Mouse (Mus musculus): ENCODE measurements around the gene Ldlrap1.

The Ldlrap1 gene

DNA sequence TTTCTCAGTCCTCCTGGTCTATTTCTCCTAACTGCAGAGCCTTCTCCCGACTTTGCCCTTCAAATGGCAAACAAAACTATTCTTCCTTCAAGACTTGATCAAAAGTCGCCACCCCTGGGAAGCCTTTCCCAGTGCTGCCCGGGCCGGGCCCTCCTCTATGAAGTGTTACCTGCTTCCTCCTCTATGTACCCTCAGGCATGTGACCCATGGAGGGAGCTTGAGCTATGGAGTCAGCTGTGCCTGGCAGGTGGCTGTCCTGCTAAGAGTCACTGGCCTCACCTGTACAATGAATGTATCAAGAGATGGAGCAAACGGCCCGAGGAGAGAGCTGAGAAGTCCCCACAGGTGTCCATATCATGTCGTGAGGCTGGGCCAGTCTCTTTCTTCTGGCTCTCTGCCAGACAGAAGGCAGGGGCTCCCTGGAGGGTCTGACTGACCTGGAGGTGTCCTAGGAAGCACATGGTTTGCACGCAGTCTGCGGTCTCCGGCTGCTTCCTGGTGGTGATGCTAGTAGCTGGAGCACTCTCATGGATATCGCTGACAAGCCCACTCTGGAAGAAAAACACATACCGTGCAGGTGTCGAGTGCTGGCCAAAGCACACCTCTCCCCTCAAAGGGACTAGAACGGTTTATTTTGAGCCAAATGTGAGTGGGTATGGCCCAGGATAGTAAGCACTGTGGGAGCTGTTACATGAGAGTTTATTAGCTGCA lies 7.6 kb upstream of the Ldlrap1 start:
- DNase-seq (ENCODE audit: low spot score in 2 of 2), result no peak

DNA sequence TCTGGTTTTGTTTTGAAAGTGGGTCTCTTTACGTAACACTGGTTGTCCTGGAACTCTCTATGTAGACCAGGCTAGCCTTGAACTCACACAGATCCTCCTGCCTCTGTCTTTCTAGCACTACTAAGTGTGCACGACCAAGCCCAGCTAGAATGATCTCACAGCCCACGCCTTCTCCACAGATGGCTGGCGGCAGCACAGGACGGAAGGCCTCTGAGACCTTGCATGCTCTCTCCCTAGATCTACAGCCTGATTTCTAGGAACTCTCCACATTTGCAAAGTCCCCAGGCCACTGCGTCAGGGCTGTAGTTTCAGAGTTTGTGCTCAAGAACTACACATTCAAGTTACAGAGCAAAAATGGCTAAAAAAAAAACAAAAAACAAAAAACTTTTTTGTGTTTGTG lies 6.3 kb upstream of the Ldlrap1 start:
- no peak for DNase-seq (ENCODE audit: low spot score in 2 of 2)

DNA sequence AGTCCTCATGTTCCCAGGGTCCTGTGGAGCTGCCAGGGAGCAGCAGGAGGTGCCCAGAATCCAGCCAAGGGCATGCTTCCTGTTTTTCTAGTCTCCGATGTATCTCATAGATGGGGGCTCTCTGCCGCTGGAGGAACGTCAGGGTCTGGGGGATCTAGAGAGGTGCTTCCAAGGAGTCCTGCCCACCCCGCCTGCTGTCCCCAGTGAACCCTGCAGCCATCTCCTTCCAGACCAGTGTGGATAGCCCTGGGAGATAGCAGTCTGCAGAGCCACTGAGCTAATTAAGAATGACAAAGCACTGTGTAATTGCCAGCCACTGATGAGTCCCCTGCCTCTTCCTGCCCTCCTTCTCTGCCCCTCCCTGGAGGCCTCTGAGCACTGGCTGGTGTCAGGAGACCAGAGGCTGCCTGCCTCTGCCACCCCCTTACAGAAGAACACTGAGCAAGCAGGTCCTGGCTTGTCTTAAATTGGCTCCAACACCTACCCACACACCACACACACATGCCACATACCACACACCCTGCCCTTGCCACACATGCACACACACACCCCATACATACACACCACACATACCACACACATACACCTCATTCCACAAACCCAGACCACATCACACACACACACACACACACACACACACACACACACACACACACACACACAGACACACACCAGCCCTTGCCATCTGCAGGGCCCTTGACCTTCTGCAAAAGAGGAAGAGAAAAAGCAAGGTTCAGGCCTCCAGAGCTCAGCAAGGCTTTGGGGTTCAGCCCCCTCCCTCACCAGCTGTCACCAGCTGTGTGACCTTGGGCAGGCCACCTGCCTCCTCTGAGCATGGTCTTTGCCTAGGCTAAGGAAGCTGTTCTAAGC lies 5.2 kb upstream of the Ldlrap1 start:
- DNase-seq (ENCODE audit: low spot score in 2 of 2), result no peak

DNA sequence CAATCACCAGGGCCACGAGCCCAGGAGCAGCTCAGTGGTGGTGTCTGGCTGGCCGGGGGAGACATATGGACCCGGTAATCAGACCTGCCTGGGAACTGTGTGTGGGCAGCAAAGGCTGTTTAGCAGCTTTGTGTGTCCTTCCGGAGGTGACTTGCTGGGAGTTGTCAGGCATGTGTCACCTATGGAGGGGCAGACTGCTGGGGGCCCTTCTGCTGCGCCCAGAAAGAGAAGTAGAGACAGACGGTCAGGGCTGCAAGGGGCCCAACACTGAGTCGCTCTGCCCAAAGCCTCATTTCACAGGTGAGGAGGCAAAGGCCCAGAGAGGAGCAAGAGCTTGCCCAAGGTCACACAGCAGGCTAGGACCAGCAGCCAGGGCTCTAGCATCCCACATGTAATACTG lies 2.1 kb upstream of the Ldlrap1 start:
- no peak for DNase-seq (ENCODE audit: low spot score in 2 of 2)

GRCm38 (mm10) chr4:134769081-134769811 lies 1.4 kb upstream of the Ldlrap1 start:
- no peak for DNase-seq (ENCODE audit: low spot score in 2 of 2)

GRCm38 (mm10) chr4:134768226-134768888 lies 533 bp upstream of the Ldlrap1 start:
- no peak for DNase-seq (ENCODE audit: low spot score in 2 of 2)

- DNase-seq (ENCODE audit: low spot score in 2 of 2), result no peak
Observed at GRCm38 (mm10) chr4:134766904-134767425, 859 bp downstream of the Ldlrap1 start.

DNA sequence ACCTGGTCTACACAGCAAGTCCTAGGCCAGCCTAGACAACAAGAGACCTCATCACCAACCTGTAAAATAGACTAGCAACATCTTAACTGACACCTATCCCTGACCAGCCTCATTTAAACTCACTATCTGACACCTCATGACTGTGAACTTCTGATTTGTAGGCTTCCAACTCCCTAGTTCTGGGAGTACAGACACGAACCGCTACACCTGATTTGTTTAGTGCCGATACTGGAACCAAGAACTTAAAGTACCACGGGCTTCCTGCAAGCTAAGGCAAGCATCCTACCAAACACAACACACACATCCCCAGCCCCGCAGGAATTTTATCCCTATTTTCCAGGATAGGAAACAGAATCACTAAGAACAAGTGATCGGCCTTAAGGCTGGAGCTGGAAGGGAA lies 1.5 kb downstream of the Ldlrap1 start:
- no peak for DNase-seq (ENCODE audit: low spot score in 2 of 2)

- DNase-seq (ENCODE audit: low spot score in 2 of 2), result no peak
Observed at GRCm38 (mm10) chr4:134764333-134764732, 3.5 kb downstream of the Ldlrap1 start.

GRCm38 (mm10) chr4:134762360-134762759 lies 5.5 kb downstream of the Ldlrap1 start:
- no peak for DNase-seq (ENCODE audit: low spot score in 2 of 2)

- DNase-seq (ENCODE audit: low spot score in 2 of 2), result no peak
Observed at GRCm38 (mm10) chr4:134760793-134761201, 7.0 kb downstream of the Ldlrap1 start.

- no peak for DNase-seq (ENCODE audit: low spot score in 2 of 2)
Observed at GRCm38 (mm10) chr4:134760281-134760680, 7.5 kb downstream of the Ldlrap1 start.

- DNase-seq (ENCODE audit: low spot score in 2 of 2), result no peak
Observed at GRCm38 (mm10) chr4:134759564-134759963, 8.3 kb downstream of the Ldlrap1 start.

DNA sequence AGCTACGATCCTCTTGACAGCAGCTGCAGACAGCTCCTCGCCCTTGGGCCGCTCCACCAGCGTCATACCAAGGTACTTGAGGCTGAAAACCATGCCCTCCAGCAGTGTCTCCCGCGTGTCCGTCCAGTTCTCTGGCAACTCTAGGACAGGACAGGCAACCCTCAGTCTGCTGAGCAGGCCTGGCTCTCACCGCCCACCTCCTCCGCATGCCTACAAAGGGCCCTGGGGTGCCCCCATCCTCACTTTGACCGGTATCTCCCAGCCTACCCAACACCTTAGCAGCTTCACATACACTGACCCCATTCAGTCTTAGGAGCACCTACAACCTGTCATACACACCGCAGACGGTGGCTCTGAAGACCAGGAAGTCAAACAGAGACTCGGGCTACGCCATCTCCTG lies 8.9 kb downstream of the Ldlrap1 start:
- no peak for DNase-seq (ENCODE audit: low spot score in 2 of 2)

DNA sequence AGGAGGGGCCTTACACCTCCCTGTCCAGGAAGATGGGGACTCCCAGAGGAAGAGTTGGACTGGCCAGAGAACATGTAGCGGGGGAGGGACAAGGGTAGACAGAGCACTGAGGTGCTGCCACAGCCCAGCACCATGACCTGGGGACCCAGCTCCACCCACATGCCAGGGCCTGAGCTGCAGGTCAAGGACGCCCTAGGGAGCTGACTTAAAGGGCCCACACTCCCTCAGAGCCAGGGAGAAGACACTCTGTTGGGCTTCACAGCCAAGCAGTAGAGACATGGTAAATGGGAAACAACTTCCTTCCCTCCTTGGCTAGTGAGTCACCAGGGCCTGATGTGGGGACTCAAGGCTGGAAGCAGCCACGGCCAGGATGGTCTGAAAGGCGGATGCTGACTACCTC lies 9.5 kb downstream of the Ldlrap1 start:
- DNase-seq (ENCODE audit: low spot score in 2 of 2), result no peak

GRCm38 (mm10) chr4:134756953-134757352 lies 10.9 kb downstream of the Ldlrap1 start:
- no peak for DNase-seq (ENCODE audit: low spot score in 2 of 2)

- no peak for DNase-seq (ENCODE audit: low spot score in 2 of 2)
Observed at GRCm38 (mm10) chr4:134754941-134755340, 12.9 kb downstream of the Ldlrap1 start.

- no peak for DNase-seq (ENCODE audit: low spot score in 2 of 2)
Observed at GRCm38 (mm10) chr4:134754371-134754770, 13.5 kb downstream of the Ldlrap1 start.

GRCm38 (mm10) chr4:134753516-134754261 lies 14.1 kb downstream of the Ldlrap1 start:
- no peak for DNase-seq (ENCODE audit: low spot score in 2 of 2)

GRCm38 (mm10) chr4:134752911-134753426 lies 14.9 kb downstream of the Ldlrap1 start:
- DNase-seq (ENCODE audit: low spot score in 2 of 2), result no peak

All from right cerebral cortex, adult 2 months (tissue).